In the genomic region with DNA sequence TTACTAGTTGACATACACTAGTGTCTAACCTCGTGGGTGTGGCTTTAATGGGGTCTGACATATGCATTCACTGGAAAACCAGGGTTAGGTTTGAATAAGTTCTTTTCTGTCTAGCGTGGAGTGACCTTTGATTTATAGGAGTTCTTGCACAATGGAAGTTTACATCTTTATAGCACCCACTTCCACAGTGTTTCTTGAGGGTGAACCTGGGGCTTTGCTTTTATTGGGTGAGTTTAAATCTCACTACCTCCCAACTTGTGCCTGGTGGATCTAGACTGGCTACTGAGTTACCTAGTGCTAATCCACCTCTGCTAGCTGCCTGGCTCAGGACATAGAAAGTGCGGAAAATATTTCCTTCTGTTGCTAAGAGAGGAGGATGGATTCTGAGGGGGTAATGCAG, we compare ENCODE assay signal across 17 mouse cellular contexts. TPM values are rescaled to one million over a fixed set of nuclear protein-coding genes. Genes with fewer than 3 reads are reported as not detected.
"Had no signal": no experiment of that assay in that cellular context is flagged by ENCODE, and none has a peak within 500 bp of the region (broad histone marks: within the 10 kb centered on the region; RNA-seq: fewer than 3 reads in every experiment).

No protein-coding gene starts in this region.

- H3K9me3 ChIP-seq: midbrain, embryonic 10.5 days; midbrain, embryonic 13.5 days; neural tube, embryonic 13.5 days; neural tube, embryonic 15.5 days; stomach, embryonic 15.5 days had no signal

- H3K4me2 ChIP-seq: lung, embryonic 14.5 days; midbrain, embryonic 13.5 days; neural tube, embryonic 13.5 days; neural tube, embryonic 15.5 days; stomach, embryonic 15.5 days had no signal

- DNase-seq: lung, adult 18-20 months; lung, embryonic 14.5 days; lung, postnatal 10 days; lung, postnatal 4 days; right cerebral cortex, postnatal 14 days; thymus, adult 2 months; thymus, postnatal 25 days; thymus, postnatal 4 days had no signal

- H3K4me1 ChIP-seq: midbrain, embryonic 10.5 days; neural tube, embryonic 13.5 days; neural tube, embryonic 15.5 days; stomach, embryonic 15.5 days had no signal

- H3K27ac ChIP-seq: midbrain, embryonic 10.5 days; midbrain, embryonic 13.5 days; neural tube, embryonic 13.5 days; neural tube, embryonic 15.5 days; stomach, embryonic 15.5 days; stomach, postnatal 0 days had no signal

- H3K4me3 ChIP-seq: midbrain, embryonic 10.5 days; midbrain, embryonic 13.5 days; myocyte; neural tube, embryonic 13.5 days; neural tube, embryonic 15.5 days; stomach, embryonic 15.5 days had no signal

- H3K27me3 ChIP-seq: midbrain, embryonic 13.5 days; neural tube, embryonic 13.5 days; neural tube, embryonic 15.5 days; stomach, embryonic 15.5 days had no signal

- H3K36me3 ChIP-seq: neural tube, embryonic 13.5 days; stomach, embryonic 15.5 days had no signal

- H3K9ac ChIP-seq: lung, embryonic 14.5 days; midbrain, embryonic 13.5 days; neural tube, embryonic 13.5 days; neural tube, embryonic 15.5 days; stomach, embryonic 15.5 days had no signal

- ATAC-seq: midbrain, embryonic 13.5 days; midbrain, embryonic 16.5 days had no signal

RNA-seq across cellular contexts. Expression of a gene that starts 10.3 kb away (rescaled TPM):
- polyA plus RNA-seq: myocyte; testis, adult 2 months had no signal
